Mouse (Mus musculus) layer of hippocampus, adult 11-12 months (tissue): ENCODE measurements around the gene Ttll1.

Source experiments
- DNase-seq: peaks from one replicate; pipeline ENCODE4 v3.0.0; 2022; ENCODE audit warnings: low spot score

Ttll1 gene

GRCm38 (mm10) chr15:83510805-83511405 is at the start of gene Ttll1:
Ttll1 (minus strand) TSS chr15:83510893.
- peak; percentile 95 for DNase-seq

- peak; percentile 87 for DNase-seq
These were observed 44.7 kb upstream of the Ttll1 start for GRCm38 (mm10) chr15:83555161-83555974.

DNA sequence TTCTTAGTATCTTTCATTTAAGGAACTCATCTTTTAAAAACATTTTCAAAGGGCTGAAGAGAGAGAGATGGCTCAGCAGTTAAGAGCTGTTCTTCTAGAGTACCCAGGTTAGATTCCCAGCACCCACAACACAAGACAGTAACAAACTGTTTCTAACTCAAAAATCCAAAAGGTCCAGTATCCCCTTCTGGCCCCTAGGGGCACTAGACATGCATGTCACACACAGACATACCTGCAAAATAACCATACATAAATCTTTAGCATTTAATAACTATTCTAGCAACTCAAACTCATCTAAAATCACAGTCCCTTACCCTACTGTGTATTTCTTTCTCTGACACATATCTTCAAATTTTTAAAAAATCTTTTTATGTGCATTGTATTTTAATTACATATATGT is 43.1 kb upstream of the Ttll1 start:
- DNase-seq = no peak

DNA sequence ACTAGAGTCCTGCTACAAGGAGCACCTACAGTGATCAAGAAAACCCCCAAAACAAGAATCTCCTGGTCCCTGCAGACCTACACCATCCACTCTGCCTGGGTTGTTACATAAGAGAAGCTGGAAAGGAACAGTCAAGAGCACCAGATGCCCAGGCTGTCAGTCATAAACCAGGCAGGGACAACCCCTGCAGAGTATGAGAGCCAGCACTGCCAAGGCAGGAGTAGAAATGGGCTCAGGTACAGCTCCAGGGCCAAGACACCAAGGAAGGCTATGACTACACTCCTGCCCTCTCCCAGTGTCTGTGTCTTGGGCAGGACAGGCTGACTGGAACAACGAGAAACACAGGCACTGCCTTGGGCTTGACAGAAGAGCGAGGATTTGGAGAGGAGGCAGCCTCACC is 39.4 kb upstream of the Ttll1 start:
- no peak for DNase-seq

- DNase-seq = no peak
These were observed 36.5 kb upstream of the Ttll1 start for GRCm38 (mm10) chr15:83547144-83547543.

- no peak for DNase-seq
These were observed 35.3 kb upstream of the Ttll1 start for GRCm38 (mm10) chr15:83546029-83546428.

GRCm38 (mm10) chr15:83541647-83542287 is 31.1 kb upstream of the Ttll1 start:
- no peak for DNase-seq

DNA sequence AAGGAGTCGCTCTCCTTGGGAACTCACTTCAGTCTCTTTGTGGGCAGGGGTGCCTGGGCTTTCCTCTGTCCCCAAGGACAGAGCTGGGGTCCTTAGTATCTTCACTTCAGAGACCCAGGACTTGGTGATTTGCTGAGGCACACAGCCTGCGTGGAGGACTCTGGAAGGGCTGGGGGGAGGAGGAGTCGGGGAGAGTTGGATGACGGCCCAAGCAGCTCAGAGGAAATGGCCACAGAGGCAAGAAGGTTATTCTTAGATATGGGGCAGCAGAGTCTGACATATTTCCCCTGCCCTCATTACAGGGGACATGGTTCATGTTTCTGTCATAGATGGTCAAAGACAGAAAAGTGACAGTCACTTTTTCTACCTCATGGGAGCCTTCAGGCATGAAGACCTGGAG is 29.2 kb upstream of the Ttll1 start:
- no peak for DNase-seq

DNA sequence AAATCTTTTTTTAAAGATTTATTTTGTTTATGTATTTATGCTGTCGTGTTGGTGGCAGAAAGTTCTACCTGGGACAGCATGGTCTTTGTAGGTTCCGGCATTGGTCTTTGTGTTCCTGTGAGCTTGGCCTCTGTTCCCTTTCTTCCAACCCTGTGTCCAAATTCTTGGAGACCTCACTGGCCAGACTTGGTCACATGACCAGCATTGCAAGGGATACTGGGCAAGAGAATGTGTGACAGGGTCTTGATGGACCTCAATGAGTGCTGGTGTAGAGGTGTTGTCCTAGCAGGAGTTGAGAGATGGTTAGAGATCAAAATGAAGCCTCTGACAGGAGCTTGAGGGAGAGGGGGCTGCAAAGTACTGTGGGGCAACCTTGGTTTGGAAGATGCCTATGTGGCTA is 28.2 kb upstream of the Ttll1 start:
- no peak for DNase-seq

DNA sequence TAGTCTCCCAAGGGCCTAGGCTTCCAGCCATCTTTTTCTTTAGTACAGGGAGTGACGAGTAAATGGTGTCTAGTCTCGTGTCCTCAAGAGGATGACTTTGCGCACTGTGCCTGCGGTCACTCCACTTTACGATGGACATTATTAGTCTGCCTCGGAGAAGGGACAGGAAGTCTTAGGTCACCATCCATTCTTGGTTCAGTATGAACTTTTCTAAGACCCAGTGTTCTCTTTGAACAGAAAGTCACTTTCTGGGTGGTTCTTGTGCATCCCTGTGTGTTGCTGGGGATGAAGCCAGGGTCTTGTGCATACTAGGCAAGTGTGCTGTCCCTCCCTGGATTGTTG is 25.2 kb upstream of the Ttll1 start:
- DNase-seq = no peak

GRCm38 (mm10) chr15:83534960-83535889 is 24.5 kb upstream of the Ttll1 start:
- DNase-seq = no peak

DNA sequence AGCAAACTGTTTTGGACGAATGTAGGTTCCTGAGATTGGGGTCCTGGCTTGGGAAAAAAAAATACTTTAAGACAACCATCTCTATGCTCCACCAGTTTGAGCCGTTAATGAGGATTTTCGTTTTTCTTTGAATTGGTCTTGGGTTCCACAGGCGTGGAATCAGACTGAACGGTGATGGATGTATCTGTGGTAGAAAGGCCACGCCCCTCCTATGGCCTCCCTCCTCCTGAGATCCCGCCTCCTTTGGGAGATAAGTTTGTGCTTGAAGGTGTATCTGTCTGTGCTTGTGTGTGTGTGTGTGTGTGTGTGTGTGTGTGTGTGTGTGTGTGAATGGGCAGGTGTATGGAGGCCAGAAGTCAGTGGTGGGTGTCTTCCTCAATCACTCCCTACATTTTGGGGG is 21.9 kb upstream of the Ttll1 start:
- DNase-seq = no peak

DNA sequence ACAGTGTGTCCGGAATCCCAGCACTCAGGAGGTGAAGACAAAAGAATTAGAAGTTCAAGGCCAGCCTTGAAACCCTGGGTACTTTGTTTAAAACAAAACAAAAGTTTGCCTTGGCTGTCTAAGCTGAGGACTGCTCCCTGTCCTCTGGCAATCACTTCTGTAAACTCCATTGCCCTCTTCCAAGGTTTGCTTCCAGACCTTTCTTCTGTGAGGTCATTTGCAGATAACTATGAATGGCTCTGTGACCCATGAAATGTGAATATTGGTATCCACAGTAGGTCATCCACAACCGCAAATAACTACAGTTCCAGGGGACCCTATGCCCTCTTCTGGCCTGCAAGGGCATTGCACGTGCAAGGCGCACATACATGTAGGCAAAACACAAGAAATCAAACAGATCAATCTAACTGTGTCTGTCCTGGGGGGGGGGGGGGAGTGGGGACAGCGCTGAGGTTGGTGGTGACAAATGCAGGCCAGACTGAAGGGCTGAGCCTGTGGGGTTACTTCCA is 21.3 kb upstream of the Ttll1 start:
- no peak for DNase-seq

DNA sequence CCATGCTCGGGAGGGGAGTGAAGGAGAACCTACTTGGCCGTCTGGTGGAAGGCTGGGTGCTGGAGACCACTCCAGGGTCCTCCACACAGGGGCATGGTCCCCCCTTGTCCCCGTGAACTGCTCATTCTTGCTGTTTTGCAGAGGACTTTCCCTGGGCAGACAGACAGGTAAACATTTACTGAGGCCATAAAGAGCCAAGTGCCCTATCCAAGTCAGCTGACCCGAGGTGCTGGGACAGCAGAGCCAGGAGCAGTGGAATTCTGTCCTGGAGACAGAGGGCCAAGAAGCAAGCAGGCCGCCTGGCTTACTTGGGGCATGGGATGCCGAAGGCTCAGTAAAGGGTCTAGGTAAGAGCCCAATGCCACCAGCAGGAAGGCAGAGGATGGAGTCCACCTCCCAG is 20.0 kb upstream of the Ttll1 start:
- no peak for DNase-seq

GRCm38 (mm10) chr15:83530233-83530632 is 19.5 kb upstream of the Ttll1 start:
- no peak for DNase-seq

GRCm38 (mm10) chr15:83529765-83530164 is 19.1 kb upstream of the Ttll1 start:
- no peak for DNase-seq

DNA sequence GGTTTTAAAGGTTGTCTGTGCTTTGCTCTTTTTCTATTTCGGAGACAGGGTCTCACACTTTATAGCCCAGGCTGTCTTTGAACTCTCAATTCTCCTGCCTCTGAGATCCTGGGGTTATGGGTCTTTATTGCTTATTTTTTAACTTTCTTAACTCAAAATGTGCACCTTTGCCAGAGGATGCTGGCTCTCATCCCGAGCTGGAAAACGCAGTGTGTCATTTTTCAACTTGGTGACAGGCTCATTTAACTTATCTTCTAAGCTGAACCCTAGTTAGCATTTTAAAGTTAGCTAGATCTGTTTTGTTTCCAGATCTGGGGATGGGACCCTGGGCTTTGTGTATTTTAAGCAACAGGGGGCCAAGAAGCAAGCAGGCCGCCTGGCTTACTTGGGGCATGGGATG is 18.2 kb upstream of the Ttll1 start:
- DNase-seq = no peak

- DNase-seq = no peak
These were observed 17.1 kb upstream of the Ttll1 start for GRCm38 (mm10) chr15:83527747-83528146.

DNA sequence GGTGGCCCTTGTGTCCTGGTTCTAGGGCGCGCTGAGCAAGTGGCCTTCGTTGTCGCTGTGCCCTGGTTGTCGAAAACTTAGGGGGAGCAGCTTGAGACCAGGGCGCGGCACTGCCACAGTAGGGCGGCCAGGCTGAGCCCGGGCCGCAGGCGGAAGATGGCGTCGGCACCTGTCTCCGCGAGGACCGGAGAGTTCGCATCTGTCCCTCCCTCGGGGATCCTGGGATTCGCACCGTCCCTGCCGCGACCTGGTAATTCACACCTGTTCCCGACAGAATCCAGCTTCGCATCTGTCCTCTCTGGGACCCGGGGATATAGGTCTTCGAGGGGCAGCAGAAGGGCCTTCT is 16.4 kb upstream of the Ttll1 start:
- DNase-seq = no peak

- DNase-seq = no peak
These were observed 15.9 kb upstream of the Ttll1 start, which contains the start of gene Bik for GRCm38 (mm10) chr15:83526424-83527091. Bik (plus strand) TSS chr15:83526862.

- DNase-seq = no peak
These were observed 13.6 kb upstream of the Ttll1 start for GRCm38 (mm10) chr15:83524333-83524729.
